Mouse (Mus musculus) kidney, adult 2 months (tissue): ENCODE results near the gene Calm4.

Source experiments
- CTCF ChIP-seq: fragments of 200-500 bp; conservative IDR thresholded peaks from 2 replicates; pipeline ENCODE4 v1.5.1; 2011; ENCODE audit warnings: low read depth, mild to moderate bottlenecking, control low read depth, low read length, moderate library complexity, mixed read lengths; ENCODE audit not compliant: insufficient read depth, insufficient read length
- POLR2A ChIP-seq: fragments of 200-500 bp; IDR thresholded peaks from one replicate; pipeline ENCODE4 v1.6.1; 2011; ENCODE audit warnings: low read depth, low read length, control low read depth

DNA sequence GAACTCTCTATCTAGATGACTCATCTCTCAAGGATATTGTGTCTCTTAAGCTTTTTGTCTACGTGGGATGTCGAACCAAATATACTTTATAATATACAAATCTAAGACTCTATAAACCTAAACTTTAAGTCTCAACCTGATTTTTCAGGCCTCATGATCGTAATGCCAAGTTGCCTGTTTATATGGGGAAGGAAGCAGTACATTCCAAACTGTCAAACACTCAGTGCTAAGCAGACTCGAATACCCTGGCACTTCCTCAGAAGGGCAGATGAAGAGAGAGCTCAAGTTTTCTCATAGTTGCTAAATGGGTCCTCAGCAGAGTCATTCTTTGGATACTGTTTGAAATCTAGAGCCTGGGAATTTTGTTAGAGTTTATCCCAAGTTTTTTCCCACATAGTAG lies 40.9 kb upstream of the Calm4 start:
- no peak for TF ChIP-seq POLR2A
- no peak for TF ChIP-seq CTCF
